Mouse (Mus musculus) spleen, adult 2 months (tissue): Measurements from ENCODE around the gene Exoc4. TPM values are rescaled to one million over a fixed set of nuclear protein-coding genes. Genes with fewer than 3 reads are reported as not detected.

Source experiments
- DNase-seq, 2 experiments: peaks; one replicate each; pipeline versions ENCODE4 v3.0.0 to v3.0.0-alpha.2; 2012 to 2021; ENCODE audit warnings: low spot score in 2 of 2, low read depth in 1 of 2
- H3K27ac ChIP-seq: fragments of 200-500 bp; 2 replicates; pipeline ENCODE4 v1.5.1; 2012; ENCODE audit warnings: low read length, inconsistent platforms; ENCODE audit not compliant: insufficient read depth
- H3K27me3 ChIP-seq: fragments of 200-500 bp; 2 replicates; pipeline ENCODE4 v1.6.1; 2012; ENCODE audit warnings: mild to moderate bottlenecking, moderate library complexity, low read length, inconsistent platforms; ENCODE audit not compliant: control insufficient read depth, insufficient read depth
- H3K36me3 ChIP-seq: fragments of 200-500 bp; 2 replicates; pipeline ENCODE4 v1.6.1; 2012; ENCODE audit warnings: mild to moderate bottlenecking, low read length, inconsistent platforms; ENCODE audit not compliant: control insufficient read depth, insufficient read depth
- H3K4me1 ChIP-seq: fragments of 200-500 bp; 2 replicates; pipeline ENCODE4 v1.6.1; 2011; ENCODE audit warnings: inconsistent platforms; ENCODE audit not compliant: control insufficient read depth, insufficient read depth, insufficient read length
- H3K4me3 ChIP-seq: fragments of 200-500 bp; 2 replicates; pipeline ENCODE4 v1.5.1; 2011; ENCODE audit warnings: mild to moderate bottlenecking, inconsistent platforms; ENCODE audit not compliant: insufficient read depth, insufficient read length; ENCODE audit errors: extremely low read depth
- CTCF ChIP-seq: fragments of 200-500 bp; IDR thresholded peaks from 2 replicates; pipeline ENCODE4 v1.5.1; 2011; ENCODE audit warnings: mild to moderate bottlenecking, inconsistent platforms; ENCODE audit not compliant: insufficient read depth, insufficient read length, insufficient replicate concordance; ENCODE audit errors: extremely low read depth
- POLR2A ChIP-seq: fragments of 200-500 bp; IDR thresholded peaks from 2 replicates; pipeline ENCODE4 v1.6.1; 2011; ENCODE audit warnings: low read depth, low read length, inconsistent platforms
- WGBS: fragments of 180-500 bp; shearing (Covaris S2); methylation state at CpG from one replicate; pipeline ENCODE4 v1.1.7; 2018; 5-methylcytosine and 5-hydroxymethylcytosine counted together
- polyA plus RNA-seq: library from polyadenylated mRNA; depleted of rRNA; stranded (reverse); fragments of >200 nt; gene quantifications from 2 replicates; pipeline ENCODE4 v1.2.3, GENCODE M21; 2012

Exoc4 gene
- polyA plus RNA-seq, 1 experiment = 4.6 TPM

GRCm38 (mm10) chr6:33613978-33614377 is 365.1 kb downstream of the Exoc4 start:
- Histone ChIP-seq H3K27ac (no peak overlapping the region), H3K27me3 (no peaks in the 10 kb centered on the region), H3K36me3 (no peaks in the 10 kb centered on the region), H3K4me3 (no peak overlapping the region), H3K4me1 (no peaks in the 10 kb centered on the region)
- WGBS = 92% methylated on average over 1 of the region's 1 CpGs
- TF ChIP-seq CTCF (no peak), POLR2A (no peak)
- DNase-seq = no peak

DNA sequence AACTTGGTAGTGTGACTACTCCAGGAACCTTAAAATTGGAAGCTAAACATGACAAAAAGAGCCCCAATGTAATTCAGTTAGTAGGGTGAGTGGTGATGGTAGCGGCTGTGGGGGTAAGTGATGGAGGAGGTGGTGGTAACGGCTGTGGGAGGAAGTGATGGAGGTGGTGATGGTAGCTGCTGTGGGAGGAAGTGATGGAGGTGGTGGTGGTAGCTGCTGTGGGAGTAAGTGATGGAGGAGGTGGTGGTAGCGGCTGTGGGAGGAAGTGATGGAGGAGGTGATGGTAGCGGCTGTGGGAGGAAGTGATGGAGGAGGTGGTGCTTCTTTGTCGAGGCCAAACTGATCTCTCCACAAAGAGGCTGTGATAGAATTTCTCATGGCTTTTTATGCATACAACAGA is 369.7 kb downstream of the Exoc4 start:
- no peak for DNase-seq
- Histone ChIP-seq H3K4me1 (no peaks in the 10 kb centered on the region), H3K27ac (no peak overlapping the region), H3K36me3 (no peaks in the 10 kb centered on the region), H3K4me3 (no peak overlapping the region), H3K27me3 (no peaks in the 10 kb centered on the region)
- no peak for TF ChIP-seq POLR2A
- no peak for TF ChIP-seq CTCF
- WGBS = 64% methylated on average over 5 of the region's 5 CpGs

GRCm38 (mm10) chr6:33620701-33621100 is 371.8 kb downstream of the Exoc4 start:
- WGBS = 88% methylated on average over 1 of the region's 1 CpGs
- no peak for DNase-seq
- no peaks in the 10 kb centered on the region for H3K27me3 ChIP-seq
- no peaks in the 10 kb centered on the region for H3K36me3 ChIP-seq
- H3K4me3 ChIP-seq = no peak overlapping the region
- H3K4me1 ChIP-seq = no peaks in the 10 kb centered on the region
- H3K27ac ChIP-seq = no peak overlapping the region
- TF ChIP-seq CTCF = no peak
- TF ChIP-seq POLR2A = no peak

GRCm38 (mm10) chr6:33625931-33626330 is 377.0 kb downstream of the Exoc4 start:
- TF ChIP-seq CTCF (no peak), POLR2A (no peak)
- no peak overlapping the region for H3K4me3 ChIP-seq
- H3K27ac ChIP-seq = no peak overlapping the region
- no peaks in the 10 kb centered on the region for H3K4me1 ChIP-seq
- no peaks in the 10 kb centered on the region for H3K27me3 ChIP-seq
- no peak for DNase-seq
- no peaks in the 10 kb centered on the region for H3K36me3 ChIP-seq

- no peak overlapping the region for H3K4me3 ChIP-seq
- TF ChIP-seq POLR2A (no peak), CTCF (no peak)
- no peaks in the 10 kb centered on the region for H3K4me1 ChIP-seq
- H3K27ac ChIP-seq = no peak overlapping the region
- DNase-seq = no peak
- H3K27me3 ChIP-seq = no peaks in the 10 kb centered on the region
- 72% methylated on average over 2 of the region's 2 CpGs for WGBS
- H3K36me3 ChIP-seq = no peaks in the 10 kb centered on the region
These were observed 382.2 kb downstream of the Exoc4 start for GRCm38 (mm10) chr6:33631133-33631532.

DNA sequence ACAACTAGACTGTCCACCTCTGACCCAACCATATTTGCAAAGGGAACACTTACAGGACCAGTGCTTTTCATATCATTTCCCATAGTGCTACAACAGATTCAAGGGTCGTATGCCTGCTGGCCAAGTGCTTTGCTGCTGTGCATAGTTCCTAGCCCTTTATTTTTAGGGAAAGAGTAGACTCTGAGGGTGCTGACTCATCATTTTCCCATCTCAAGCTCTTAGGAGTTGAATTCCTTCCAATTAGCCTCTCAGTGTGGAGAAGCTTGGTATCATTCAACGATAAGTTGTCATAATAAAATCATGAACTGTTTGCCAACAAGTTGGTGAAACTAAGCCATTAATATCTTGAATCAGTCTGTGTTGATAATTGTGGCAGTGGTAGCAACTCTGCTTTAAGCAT is 388.3 kb downstream of the Exoc4 start:
- H3K27ac ChIP-seq = no peak overlapping the region
- 85% methylated on average over 2 of the region's 2 CpGs for WGBS
- TF ChIP-seq POLR2A (no peak), CTCF (no peak)
- no peak for DNase-seq
- no peak overlapping the region for H3K4me3 ChIP-seq
- H3K4me1 ChIP-seq = no peaks in the 10 kb centered on the region
- no peaks in the 10 kb centered on the region for H3K36me3 ChIP-seq
- H3K27me3 ChIP-seq = no peaks in the 10 kb centered on the region

- Histone ChIP-seq H3K27me3 (no peaks in the 10 kb centered on the region), H3K4me3 (no peak overlapping the region), H3K36me3 (peaks cover 1% of the 10 kb centered on the region; the same call in 1 of the 2 replicates), H3K27ac (no peak overlapping the region), H3K4me1 (no peaks in the 10 kb centered on the region)
- WGBS = 79% methylated on average over 10 of the region's 10 CpGs
- TF ChIP-seq CTCF (no peak), POLR2A (no peak)
- DNase-seq = no peak
These were observed 433.1 kb downstream of the Exoc4 start for GRCm38 (mm10) chr6:33681778-33682640.
